Mouse (Mus musculus): ENCODE measurements around the gene 9030025P20Rik.
"Not testable (repeated sequence)": the region's sequence is repeated elsewhere in the genome, so short reads cannot be mapped to it uniquely, and the experiment has no call there.

9030025P20Rik gene

DNA sequence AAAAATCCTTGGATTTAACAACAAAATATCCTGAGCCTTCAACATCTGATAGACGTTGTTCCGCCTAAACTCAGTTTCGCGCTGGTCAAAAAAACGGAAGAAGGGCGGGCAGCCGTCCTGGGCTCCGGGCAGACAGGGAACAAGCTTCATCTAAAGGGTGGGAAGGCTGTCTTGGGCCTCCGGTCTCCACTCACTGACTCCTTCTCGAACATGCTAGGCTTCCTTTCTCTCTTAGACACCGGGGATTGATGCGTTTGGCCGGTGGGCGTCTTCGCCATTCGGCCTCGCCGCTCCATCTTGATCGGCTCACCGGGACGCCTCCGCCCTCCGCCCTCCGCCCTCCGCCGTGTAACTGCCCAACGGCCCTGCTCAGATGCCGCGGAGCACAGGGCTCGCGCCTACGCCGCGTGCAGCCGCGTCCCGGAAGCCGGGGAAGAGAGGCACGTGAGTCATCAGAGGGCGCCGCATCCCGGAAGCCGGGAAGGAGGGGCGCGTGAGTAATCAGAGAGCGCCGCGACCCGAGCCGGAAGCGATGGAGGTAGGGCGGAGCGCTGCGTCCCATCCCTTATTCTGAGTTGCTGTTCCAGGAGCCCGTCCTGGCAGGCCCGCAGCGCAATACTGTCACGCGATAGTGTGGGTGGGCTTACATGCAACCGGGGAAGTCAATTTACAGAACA lies at the start of gene 9030025P20Rik, which contains the start of gene Gm3417:
Gene 9030025P20Rik, plus strand, starts transcription at position 107 of the 677 bp plus-strand sequence.
Gene Gm3417, minus strand, starts transcription at position 429 of the 677 bp plus-strand sequence.
- not testable (repeated sequence) for DNase-seq

DNA sequence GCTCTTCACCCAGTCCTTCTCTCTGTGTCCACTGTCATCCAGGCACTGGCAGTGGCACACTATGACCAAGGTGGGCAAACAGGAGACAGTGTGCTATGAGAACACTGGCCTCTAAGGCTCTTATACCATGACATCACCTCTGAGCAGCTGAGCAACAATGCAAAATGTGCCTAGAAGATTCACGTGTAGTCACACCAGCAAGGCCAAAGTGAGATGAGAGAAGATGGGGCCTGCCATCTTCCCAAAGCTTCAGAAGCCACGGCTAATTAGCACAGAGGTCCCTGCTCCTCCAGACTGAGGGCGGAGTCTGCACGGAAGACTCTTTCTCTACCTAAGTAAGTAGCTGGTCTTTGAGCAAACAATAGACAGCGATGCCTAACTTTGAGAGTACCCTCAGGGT lies 49.6 kb upstream of the 9030025P20Rik start:
- DNase-seq = no peak

DNA sequence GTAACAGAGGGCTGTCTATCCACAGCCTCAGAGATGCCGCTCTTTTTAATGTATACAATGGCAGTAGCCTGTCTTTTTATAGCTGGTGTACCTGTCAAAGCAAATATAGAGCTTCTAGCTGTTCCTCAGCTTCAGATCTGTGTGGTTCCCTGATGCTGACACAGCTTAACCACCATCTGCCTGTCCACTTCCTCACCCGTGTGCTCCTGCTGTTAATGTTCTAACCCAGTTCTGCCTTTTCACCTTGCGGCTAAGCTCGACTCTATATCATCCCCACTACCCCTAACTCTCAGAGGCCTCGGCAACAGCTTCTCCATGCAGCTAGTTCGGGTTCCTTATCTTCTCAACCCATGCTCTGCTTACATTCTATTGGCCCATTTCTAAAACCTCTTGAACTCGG lies 47.6 kb upstream of the 9030025P20Rik start:
- DNase-seq = no peak

DNA sequence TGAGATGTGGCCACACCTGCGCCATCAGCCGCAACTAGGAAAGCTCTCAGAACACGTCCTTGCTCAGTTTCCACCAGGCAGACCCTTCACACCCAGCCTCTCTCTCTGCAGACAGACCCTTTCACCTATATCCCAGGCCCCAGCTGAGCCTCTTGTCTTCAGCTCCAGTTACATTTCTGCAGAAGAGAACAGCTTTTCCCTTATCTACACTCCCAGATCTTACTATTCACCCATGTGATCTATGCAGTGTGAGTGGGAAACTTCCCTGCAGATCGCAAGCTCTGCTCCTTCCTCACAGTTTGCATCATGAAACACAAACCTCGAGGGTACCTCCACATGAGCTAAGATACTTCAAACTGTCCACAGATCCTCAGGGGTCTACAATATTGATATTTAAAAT lies 46.8 kb upstream of the 9030025P20Rik start:
- DNase-seq = no peak

DNA sequence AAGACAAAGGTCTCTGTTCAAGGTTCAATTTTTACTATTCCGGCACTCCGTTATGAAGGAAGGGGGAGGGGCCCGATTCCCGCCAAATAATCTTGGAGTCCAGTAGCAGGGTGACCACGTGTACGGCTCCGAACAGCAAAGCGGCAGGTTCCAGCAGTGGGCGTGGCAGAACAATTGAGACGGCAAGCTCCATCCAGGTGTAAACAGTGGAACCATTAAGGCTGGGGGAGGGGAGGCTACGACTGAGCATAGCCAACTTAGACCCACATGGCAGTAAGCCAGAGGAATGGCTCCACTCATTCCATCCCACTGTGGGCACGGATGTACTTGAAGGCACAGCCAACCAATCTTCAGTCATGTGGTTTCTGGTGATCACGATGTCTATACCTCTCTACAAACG lies 43.0 kb upstream of the 9030025P20Rik start:
- DNase-seq = not testable (repeated sequence)

DNA sequence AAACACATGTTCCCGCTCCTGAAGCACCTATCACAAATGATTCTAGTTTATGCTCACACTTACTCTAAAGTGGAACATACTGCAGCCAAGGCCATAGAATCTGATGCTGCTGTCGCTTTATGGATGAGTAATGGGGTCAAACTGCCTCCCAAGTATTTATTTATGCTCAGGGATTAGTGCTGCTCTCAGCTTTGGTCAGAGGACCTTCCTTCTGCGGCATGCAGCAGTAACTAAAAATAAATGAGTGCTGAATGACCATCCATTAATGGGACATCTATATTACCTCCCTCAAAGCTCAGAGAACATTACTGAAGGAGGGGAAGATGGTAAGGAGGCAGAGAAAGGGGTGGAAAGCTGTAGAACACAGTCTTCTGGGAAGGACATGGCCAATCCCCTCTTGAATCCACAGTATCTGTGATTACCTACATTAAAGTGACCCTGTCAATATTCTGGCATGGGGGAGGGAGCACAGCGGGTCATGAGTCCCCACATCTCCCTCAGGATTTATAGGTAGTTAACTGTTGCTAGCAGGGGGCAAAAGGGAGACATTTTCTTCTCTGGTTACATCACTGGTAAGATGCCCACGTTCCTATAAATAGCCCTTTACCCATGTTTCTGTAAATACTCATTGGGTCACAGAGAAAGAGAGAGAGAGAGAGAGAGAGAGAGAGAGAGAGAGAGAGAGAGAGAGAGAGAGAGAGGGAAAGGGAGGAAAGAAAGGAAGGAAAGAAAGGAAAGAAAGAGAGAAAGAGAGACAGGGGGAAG lies 42.2 kb upstream of the 9030025P20Rik start:
- DNase-seq = no peak

DNA sequence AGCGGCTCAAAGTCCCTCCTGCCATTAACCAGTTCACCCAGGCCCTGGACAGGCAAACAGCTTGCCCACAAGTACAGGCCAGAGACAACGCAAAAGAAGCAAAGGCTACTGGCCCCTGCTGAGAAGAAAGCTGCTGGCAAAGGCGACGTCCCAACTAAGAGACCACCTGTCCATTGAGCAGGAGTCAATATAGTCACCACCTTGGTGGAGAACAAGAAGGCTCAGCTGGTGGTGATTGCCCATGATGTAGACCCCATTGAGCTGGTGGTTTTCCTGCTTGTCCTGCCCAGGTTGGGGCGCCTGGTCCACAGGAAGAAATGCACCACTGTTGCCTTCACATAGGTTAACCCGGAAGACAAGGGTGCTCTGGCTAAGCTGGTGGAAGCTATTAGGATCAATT lies 36.1 kb upstream of the 9030025P20Rik start:
- DNase-seq = not testable (repeated sequence)

DNA sequence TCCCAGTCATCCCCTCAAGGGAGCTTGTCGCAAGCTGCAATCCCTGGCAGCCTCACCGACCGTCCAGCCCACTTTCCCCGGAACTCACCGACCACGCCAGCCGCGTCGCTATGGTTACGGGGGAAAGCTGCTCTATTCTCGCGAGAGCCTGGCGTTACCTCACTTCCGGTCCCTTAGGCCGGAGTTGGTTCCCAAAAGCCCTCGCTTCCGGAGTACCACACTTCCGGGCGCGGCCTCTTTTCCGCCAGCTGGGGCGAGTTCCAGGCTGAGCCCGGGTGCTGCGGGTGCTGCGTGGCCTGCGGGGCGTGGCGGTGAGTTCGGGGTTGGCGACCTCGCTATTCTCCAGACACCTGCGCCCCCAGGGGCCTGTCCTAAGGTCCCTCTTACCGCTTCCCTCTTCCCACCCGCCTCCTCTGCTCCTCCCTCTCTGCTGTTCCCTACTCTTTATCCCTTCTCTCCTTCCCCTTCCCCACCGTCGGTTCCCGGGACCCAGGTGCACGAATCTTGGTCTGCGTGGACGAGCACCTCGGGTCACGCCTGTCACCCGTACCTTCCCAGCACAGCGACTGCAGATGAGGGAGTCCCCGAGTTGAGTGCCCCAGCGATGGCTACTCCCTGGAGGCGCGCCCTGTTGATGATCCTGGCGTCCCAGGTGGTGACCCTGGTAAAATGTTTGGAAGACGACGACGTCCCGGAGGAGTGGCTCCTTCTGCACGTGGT lies 35.1 kb upstream of the 9030025P20Rik start, which contains the start of the genes Wdr27 and 1600012H06Rik:
Gene Wdr27, minus strand, starts transcription at position 150 of the 720 bp plus-strand sequence.
Gene 1600012H06Rik, plus strand, starts transcription at position 176 of the 720 bp plus-strand sequence.
- DNase-seq = peak; percentile 94 to 96

DNA sequence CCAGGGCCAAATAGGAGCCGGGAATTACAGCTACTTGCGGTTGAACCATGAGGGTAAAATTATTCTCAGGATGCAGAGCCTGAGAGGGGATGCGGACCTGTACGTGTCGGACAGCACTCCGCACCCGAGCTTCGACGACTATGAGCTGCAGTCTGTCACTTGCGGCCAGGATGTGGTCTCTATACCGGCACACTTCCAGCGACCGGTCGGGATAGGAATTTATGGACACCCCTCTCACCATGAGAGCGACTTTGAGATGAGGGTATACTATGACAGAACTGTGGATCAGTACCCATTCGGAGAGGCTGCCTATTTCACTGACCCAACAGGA lies 34.6 kb upstream of the 9030025P20Rik start:
- DNase-seq = no peak

DNA sequence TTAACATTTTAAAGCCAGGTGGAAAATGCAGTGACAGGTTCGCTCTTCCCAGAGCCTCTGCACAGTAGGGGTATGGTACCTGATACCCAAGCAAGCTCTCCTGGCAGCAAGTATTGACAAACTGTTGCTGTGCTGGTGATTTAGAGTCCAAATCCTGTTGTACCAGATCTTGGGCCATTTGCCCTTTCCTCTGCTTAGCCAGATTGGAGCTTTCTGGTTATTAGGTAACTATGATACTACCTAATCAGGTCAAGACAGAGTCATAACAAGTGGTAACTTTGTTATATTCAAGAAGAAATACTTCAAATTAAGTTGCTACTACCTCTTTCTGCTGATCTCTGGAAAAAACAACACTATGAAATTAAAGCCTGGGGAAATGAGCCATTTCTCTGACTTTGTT lies 33.7 kb upstream of the 9030025P20Rik start:
- DNase-seq = no peak

DNA sequence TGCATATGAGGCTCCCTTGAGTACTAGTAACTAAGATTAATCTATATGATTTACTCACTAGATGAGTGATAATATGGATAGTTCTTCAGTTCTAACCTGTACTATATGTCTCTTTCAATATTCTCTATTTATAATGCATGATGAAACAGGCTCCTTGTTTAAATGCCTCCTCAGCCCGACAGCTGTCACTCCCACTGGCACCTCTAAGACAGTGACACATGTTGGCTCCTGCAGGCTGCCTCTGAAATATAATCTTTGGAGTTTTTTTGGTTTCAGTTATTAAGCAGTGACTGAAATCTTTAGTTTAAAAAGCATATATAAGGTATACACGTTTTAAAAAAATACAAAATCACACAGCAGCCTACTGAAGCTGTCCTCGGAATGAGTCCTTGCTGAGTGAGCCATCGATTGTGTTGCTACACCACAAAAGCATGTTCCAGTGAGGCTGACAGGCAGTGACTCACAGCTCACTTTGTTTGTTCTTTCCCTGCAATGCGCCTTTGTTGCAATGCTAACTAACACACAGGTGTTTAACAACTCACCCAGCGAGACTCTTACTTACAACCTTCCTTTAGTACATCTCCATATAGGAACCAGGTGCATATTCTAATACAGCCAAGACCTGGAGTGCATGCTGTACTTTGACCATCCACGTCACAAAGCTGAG lies 29.0 kb upstream of the 9030025P20Rik start:
- DNase-seq = no peak

DNA sequence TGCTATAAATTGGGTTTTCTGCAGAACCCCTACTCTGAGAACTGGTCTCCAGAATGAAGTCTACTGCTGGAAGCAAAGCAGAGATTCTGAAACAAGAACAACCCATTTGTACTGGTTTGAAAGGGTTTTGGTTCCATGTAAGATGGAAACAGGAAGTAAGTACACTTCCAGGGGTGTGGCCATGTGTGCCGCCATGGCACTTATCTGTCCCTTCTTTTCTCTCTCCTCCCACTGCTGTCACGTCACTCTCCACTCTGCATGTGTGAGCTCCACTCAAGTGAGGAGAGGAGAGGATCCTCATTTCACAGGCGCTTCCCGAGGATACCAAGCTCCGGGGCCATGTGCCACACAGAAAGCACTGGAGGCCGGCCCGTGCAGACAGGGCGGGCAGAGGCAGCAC lies 24.8 kb upstream of the 9030025P20Rik start:
- DNase-seq = no peak

DNA sequence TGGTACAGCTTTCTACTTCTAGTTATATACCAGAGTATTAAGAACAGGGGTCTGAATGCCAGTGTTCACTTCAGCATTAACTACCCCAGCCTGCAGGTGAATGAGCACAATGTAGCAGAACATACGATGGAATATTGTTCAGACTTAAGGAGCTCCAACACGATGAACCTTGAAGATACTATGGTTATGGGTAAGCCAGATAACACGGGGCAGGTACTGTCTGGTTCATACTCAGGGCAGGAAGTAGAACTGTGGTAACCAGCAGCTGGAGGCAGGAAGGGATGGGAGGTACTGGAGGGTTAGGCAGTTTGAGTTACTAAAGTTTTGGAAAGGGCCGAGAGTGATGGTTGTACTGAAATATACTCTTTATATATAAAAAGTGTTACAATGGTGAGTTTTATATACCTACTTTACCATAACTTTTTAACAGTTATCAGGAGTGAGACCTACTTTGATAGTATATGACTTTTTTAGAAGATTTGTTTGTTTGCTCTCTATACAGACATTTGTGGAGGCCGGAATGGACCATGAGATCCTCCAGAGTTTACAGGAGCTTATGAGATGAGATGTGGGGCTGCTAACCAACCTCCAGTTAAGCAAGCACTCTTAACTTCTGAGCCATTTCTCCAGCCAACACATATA lies 19.5 kb upstream of the 9030025P20Rik start:
- DNase-seq = no peak

DNA sequence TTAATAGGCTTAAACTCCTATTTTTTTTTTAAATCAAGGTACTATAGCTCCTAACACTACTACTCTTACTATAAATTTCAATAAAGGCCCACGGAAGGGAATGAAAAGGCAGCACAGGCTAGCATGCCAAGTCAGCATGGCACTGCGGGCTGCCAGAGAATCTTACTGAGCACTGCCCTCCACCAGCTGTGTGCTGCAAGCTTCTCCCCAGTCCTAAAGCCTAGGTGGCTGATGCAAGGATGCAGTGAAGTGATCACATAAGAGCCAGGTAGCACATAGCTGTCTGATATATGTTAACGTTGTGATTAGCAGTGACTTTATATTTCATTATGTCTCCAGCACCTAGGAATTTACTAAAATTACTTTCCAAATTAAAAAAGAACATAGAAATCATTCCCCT lies 18.3 kb upstream of the 9030025P20Rik start:
- DNase-seq = no peak

DNA sequence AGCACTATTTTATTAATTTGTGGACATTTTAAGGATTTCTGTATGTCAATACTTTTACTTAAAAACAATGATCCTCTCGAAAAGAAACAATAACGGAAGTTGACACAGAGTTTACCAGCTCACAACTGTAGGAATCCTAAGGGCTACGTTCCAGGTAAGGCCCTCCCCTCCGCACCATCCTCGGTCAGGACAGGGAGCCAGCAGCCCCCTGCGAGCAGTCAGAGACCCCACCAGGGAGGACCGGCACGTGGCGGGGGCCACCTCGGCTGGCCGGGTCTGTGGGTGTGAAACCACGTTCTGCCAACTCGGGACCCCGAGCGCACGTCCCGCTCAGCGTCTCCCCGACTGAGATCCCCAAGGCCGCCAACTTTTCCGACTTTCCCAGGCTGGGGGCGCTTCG lies 17.7 kb upstream of the 9030025P20Rik start:
- peak; percentile 11 to 30 for DNase-seq

DNA sequence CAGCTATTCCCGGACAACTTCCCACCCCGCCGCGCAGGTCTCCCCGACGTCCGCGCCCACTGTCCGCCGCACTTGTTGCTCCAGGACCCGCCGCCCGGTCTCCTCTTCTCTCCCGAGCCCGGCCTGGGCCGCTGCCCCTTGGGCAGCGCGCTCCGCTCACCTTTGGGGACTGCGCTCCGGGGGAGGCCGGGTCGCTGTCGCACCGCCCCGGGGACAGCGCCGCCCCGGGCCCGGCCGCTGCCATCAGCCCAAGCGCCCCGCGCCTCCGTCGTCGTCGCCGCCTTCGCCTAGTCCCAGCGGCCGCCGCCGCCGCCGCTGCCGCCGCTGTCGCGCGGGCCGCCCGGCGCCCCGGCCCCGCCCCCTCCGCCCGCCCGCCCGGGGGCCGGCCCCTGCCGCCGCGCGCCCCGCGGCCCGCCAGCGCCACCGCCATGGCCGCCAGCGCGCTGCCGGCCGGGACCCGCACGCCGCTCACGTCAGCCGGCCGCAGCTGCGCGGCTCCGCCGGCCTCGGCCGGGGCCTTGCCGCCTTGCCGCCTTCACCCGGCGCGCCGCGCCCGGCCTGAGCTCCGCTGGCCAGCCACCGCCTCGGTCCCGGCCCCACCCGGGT lies 17.2 kb upstream of the 9030025P20Rik start, which contains the start of gene Phf10:
Gene Phf10, minus strand, starts transcription at position 323 of the 606 bp plus-strand sequence.
- DNase-seq = peak; percentile 46 to 53

DNA sequence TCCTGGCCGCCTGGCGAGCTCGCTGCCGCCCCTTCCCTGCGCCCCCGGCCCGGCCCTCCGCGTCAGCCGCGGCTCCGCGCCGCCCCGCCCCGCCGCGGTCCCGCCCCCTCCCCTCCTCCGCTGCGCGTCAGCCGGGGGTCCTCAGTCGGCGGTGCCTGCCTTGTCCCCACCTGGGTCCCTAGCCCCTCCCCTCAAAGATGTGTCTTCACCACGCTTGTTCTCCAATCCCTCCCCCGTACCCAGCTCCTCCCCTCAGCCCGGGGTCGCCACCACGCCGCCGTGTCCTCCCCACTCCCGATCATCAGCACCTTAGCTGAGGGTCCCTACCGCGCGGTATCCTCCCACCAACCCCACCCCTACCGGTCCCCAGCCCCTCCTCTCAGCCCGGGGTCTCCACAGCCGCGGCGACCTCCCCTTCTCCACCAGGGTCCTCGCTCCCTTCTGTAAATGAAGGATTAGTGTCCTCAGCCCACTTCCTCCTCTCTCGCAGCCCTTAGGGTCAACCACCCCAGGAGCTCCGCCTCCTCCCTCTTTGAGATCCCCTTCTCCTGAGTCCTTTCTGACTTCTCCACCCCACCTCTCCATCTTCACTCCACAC lies 16.6 kb upstream of the 9030025P20Rik start:
- DNase-seq = not testable (repeated sequence)

DNA sequence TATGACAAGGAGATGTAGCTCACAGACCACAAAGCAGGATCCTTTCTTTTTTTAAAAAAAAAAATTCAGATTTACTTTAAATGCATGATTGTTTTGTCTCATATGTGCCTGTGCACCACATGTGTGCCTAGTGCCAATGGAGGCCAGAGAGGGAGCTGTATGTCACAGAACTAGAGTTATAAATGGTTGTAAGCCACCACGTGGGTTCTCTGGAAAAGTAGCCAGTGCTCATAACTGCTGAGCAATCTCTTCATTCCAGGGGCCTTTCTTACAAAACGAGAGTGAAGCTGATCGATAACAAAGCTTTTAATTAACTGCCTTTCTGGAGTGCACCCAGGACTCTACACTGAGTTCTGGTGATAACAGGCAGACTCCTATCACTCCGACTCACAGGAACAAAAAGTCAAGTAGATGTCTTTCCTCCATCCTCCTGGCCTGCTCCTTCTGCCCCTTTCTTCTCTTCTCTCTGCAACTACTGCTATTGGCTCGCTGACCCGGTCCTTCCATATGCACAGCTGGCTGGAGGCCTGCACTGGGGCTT lies 9.8 kb upstream of the 9030025P20Rik start:
- not testable (repeated sequence) for DNase-seq

DNA sequence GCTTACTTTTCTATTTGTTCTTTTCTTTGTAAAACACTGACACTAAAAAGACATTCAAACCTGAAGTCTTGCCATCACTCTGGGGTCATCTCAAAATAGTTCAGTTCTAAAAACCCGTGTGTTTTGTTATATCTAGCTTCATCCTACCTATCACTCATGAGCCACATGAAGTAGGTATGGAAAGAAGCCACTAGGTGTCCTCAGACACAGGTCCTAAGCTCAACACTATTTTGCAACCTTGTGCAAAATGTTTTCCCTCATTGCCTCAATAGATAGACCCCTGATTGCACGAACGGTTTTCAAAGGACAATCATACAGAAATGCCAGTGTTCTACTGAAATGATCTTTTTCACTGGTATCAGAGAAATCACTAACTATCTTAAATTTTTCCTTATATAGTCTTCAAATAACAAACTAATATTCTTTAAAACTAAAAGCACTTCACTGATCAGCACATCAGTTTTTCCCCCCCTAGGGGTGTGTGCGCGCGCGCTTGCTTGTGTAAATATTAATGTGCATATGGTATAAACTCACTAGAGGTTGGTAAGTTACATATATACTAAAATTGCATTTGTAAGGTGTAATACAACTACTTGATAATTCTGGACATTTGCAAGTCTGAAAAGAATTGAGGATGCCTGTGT lies 428 bp upstream of the 9030025P20Rik start:
- DNase-seq = not testable (repeated sequence)

DNA sequence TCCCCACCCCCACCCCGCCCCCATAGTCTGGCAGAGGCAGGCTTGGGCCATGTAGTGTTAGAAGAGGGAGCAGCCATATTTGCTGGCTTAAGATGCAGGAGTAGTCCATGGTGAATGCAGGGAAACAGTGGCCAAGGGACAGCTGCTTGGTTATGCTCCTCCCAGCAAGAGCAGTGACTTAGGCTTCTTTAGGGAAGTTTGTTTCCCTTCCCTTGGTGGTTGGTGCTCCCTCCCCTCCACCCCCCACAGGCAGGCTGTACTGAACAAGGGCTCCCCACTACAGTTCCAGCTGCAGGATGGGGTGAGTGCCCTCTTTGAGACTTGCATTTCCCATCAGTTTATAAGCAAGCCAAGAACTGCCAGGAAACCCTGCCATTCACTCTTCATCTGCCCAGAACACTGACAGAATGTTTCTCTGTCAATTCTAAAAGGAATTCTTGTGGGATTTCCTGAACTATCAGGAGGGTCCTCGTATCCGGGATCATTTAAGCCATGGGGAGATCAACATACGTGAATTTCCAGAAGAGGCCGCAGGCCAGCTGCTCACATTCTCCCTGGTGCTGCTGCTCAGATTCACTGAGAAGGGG lies 11.9 kb downstream of the 9030025P20Rik start:
- peak in 1 of 2 experiments; percentile 1 for DNase-seq

Data from spleen, adult 18-20 months (tissue).